Mouse (Mus musculus) left cerebral cortex, postnatal 36 days (tissue): ENCODE data around the gene Tnfsf8. TPM values are rescaled to one million over a fixed set of nuclear protein-coding genes. Genes with fewer than 3 reads are reported as not detected.

Experiments used
- DNase-seq, 2 experiments: peaks; one replicate each; pipeline ENCODE4 v3.0.0; 2021 to 2022; ENCODE audit warnings: low spot score in 2 of 2, mixed read lengths in 1 of 2
- intact Hi-C: fragments of 180-260 bp; cut with DNase I; formaldehyde crosslinking; loops from one replicate; pipeline ENCODE4 v1.15.1; 2025
- total RNA-seq, 2 experiments: library from RNA; stranded (reverse); gene quantifications; 2 replicates each; pipeline ENCODE4 v1.2.3; 2021

Tnfsf8 gene
- not detected for total RNA-seq

GRCm38 (mm10) chr4:63860688-63861540 is at the start of gene Tnfsf8:
Gene Tnfsf8, minus strand, starts transcription at chr4:63861347.
- no peak for DNase-seq

GRCm38 (mm10) chr4:63908511-63908910 is 47.4 kb upstream of the Tnfsf8 start:
- DNase-seq: no peak
- intact Hi-C loops: no loop called here

More at GRCm38 (mm10) chr4:63860688-63861540, at the start of gene Tnfsf8:
- intact Hi-C loops: no loop called here

GRCm38 (mm10) chr4:63907473-63907872 is 46.3 kb upstream of the Tnfsf8 start:
- intact Hi-C loops: no loop called here
- no peak for DNase-seq

- no peak for DNase-seq
Measured at GRCm38 (mm10) chr4:63906050-63906449, 44.9 kb upstream of the Tnfsf8 start.

GRCm38 (mm10) chr4:63899081-63899523 is 38.0 kb upstream of the Tnfsf8 start:
- DNase-seq: no peak
- intact Hi-C loops: no loop called here

More at GRCm38 (mm10) chr4:63906050-63906449, 44.9 kb upstream of the Tnfsf8 start:
- intact Hi-C loops: no loop called here

- intact Hi-C loops: no loop called here
Measured at GRCm38 (mm10) chr4:63897152-63897551, 36.0 kb upstream of the Tnfsf8 start.

GRCm38 (mm10) chr4:63886156-63886555 is 25.0 kb upstream of the Tnfsf8 start:
- no peak for DNase-seq
- intact Hi-C loops: no loop called here

More at GRCm38 (mm10) chr4:63897152-63897551, 36.0 kb upstream of the Tnfsf8 start:
- no peak for DNase-seq

- intact Hi-C loops: no loop called here
- no peak for DNase-seq
Measured at GRCm38 (mm10) chr4:63876720-63877119, 15.6 kb upstream of the Tnfsf8 start.

- DNase-seq: no peak
- intact Hi-C loops: no loop called here
Measured at GRCm38 (mm10) chr4:63875480-63875879, 14.3 kb upstream of the Tnfsf8 start.

GRCm38 (mm10) chr4:63870678-63871077 is 9.5 kb upstream of the Tnfsf8 start:
- intact Hi-C loops: no loop called here
- no peak for DNase-seq

- intact Hi-C loops: no loop called here
- no peak for DNase-seq
Measured at GRCm38 (mm10) chr4:63868770-63869169, 7.6 kb upstream of the Tnfsf8 start.

GRCm38 (mm10) chr4:63862953-63863352 is 1.8 kb upstream of the Tnfsf8 start:
- DNase-seq: no peak
- intact Hi-C loops: no loop called here

- DNase-seq: no peak
- intact Hi-C loops: no loop called here
Measured at GRCm38 (mm10) chr4:63862092-63862697, 1.0 kb upstream of the Tnfsf8 start.

- intact Hi-C loops: no loop called here
- no peak for DNase-seq
Measured at GRCm38 (mm10) chr4:63860236-63860635, 911 bp downstream of the Tnfsf8 start.

- intact Hi-C loops: no loop called here
- DNase-seq: no peak
Measured at GRCm38 (mm10) chr4:63859785-63860203, 1.4 kb downstream of the Tnfsf8 start.

- intact Hi-C loops: no loop called here
- no peak for DNase-seq
Measured at GRCm38 (mm10) chr4:63858646-63859224, 2.4 kb downstream of the Tnfsf8 start.

- intact Hi-C loops: no loop called here
- DNase-seq: no peak
Measured at GRCm38 (mm10) chr4:63856764-63857163, 4.4 kb downstream of the Tnfsf8 start.

GRCm38 (mm10) chr4:63853782-63854386 is 7.3 kb downstream of the Tnfsf8 start:
- intact Hi-C loops: no loop called here
- DNase-seq: no peak

GRCm38 (mm10) chr4:63850082-63850481 is 11.1 kb downstream of the Tnfsf8 start:
- intact Hi-C loops: no loop called here
- DNase-seq: no peak
